Mouse (Mus musculus) small intestine, adult 2 months (tissue): Measurements from ENCODE around the gene Dot1l. TPM values are rescaled to one million over a fixed set of nuclear protein-coding genes. Genes with fewer than 3 reads are reported as not detected.

Experiments
- H3K27ac ChIP-seq: fragments of 200-500 bp; 2 replicates; pipeline ENCODE4 v1.5.1; 2012; ENCODE audit warnings: low read depth, low read length, control low read depth, inconsistent platforms; ENCODE audit not compliant: insufficient read depth
- H3K27me3 ChIP-seq: fragments of 200-500 bp; 2 replicates; pipeline ENCODE4 v1.6.1; 2012; ENCODE audit warnings: mild to moderate bottlenecking, moderate library complexity, low read length, inconsistent platforms; ENCODE audit not compliant: control insufficient read depth, insufficient read depth
- H3K36me3 ChIP-seq: fragments of 200-500 bp; 2 replicates; pipeline ENCODE4 v1.6.1; 2012; ENCODE audit warnings: mild to moderate bottlenecking, low read length, control low read depth, inconsistent platforms; ENCODE audit not compliant: control insufficient read depth, insufficient read depth
- H3K4me1 ChIP-seq: fragments of 200-500 bp; 2 replicates; pipeline ENCODE4 v1.6.1; 2012; ENCODE audit warnings: low read length, inconsistent platforms, mixed read lengths; ENCODE audit not compliant: control insufficient read depth, insufficient read depth, insufficient read length
- H3K4me3 ChIP-seq: fragments of 200-500 bp; 2 replicates; pipeline ENCODE4 v1.5.1; 2012; ENCODE audit warnings: low read depth, mild to moderate bottlenecking, control low read depth, inconsistent platforms, low read length, moderate library complexity
- CTCF ChIP-seq: fragments of 200-500 bp; IDR thresholded peaks from 2 replicates; pipeline ENCODE4 v1.5.1; 2012; ENCODE audit warnings: low read depth, mild to moderate bottlenecking, control low read depth, inconsistent platforms, low read length, moderate library complexity, mixed read lengths; ENCODE audit not compliant: insufficient replicate concordance, insufficient read length; ENCODE audit errors: extremely low read depth
- POLR2A ChIP-seq: fragments of 200-500 bp; IDR thresholded peaks from 2 replicates; pipeline ENCODE4 v1.6.1; 2012; ENCODE audit warnings: low read depth, mild to moderate bottlenecking, control low read depth, inconsistent platforms, low read length, moderate library complexity
- WGBS: fragments of 180-500 bp; shearing (Covaris S2); methylation state at CpG from one replicate; pipeline ENCODE4 v1.1.7; 2018; 5-methylcytosine and 5-hydroxymethylcytosine counted together
- polyA plus RNA-seq: library from polyadenylated mRNA; depleted of rRNA; stranded (reverse); fragments of >200 nt; gene quantifications from 2 replicates; pipeline ENCODE4 v1.2.3, GENCODE M21; 2012

The Dot1l gene
- polyA plus RNA-seq, 1 experiment, result 83.7 TPM

DNA sequence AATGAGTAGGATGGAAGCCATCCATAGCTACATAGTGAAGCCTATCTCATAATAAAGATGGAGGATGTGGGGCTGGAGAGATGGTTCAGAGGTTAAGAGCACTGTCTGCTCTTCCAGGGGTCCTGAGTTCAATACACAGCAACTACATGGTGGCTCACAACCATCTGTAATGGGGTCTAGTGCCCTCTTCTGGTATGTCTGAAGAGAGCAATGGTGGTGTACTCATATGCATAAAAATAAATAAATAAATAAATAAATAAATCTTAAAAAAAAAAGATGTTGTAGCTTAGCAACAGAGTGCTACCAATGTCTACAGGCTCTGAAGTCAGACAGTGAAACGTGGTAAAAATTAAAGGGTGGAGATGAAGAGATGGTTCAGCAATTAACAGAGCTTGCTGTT, 16.3 kb upstream of the Dot1l start:
- Histone ChIP-seq H3K4me3 (no peak overlapping the region), H3K4me1 (peaks cover 16% of the 10 kb centered on the region), H3K27me3 (no peaks in the 10 kb centered on the region), H3K27ac (no peak overlapping the region), H3K36me3 (peaks cover 5% of the 10 kb centered on the region; the same call in 1 of the 2 replicates)
- 50% methylated on average over 1 of the region's 1 CpGs for WGBS
- no peak for TF ChIP-seq POLR2A
- TF ChIP-seq CTCF, result no peak

DNA sequence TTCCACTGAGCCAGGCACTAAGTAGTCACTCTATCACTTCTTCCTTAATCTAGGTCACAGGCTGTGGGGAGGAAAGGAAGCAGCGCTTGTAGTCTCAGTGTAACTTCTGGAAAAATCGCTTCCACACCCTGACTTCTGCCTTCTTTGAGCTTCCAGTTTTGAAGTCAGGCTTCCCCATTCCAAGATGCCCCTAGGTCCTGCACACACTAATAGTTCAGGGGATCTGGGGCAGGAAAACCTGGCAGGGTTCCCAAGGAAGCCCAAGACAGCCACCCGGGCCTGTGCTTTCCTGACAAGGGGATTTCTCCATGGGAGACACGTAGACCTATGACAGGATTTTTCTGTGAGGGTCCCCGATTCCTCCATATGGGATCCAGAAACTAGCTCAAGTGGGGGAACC, 13.9 kb upstream of the Dot1l start:
- H3K4me3 ChIP-seq, result peak overlapping the region; percentile 72
- H3K36me3 ChIP-seq, result peaks cover 2% of the 10 kb centered on the region; the same call in 1 of the 2 replicates
- H3K27ac ChIP-seq, result peak overlapping the region; percentile 45
- no peak for TF ChIP-seq CTCF
- H3K4me1 ChIP-seq, result peaks cover 16% of the 10 kb centered on the region
- 4% methylated on average over 5 of the region's 5 CpGs for WGBS
- H3K27me3 ChIP-seq, result no peaks in the 10 kb centered on the region

DNA sequence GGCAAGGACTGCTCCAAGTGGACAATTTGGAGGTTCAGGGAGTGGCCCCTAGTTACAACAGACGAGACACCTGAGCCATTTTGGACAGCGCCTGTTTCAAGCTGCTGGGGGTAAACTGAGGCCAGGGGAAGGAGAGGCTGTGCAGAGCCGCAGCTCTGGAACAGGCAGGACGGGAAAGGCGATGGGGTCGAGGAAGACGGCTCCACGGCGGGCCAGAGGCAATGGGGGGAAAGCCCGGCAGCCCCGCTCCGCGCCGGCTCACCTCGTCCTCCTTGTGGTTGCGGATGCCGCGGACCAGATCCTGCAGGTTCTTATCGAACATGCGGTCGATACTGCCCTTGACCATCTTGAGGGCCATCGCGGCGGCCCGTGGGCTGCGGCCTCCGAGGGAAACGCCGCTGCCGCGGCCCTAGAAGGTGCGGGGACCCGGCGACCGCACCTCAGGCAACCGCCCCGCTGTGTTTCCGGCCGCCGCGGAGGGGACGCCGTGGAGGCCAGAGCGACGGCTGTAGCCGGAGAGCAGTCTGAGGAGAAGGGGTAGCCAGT, 13.3 kb upstream of the Dot1l start:
- Histone ChIP-seq H3K27ac (peak overlapping the region; percentile 45), H3K4me3 (peak overlapping the region; percentile 72), H3K4me1 (peaks cover 16% of the 10 kb centered on the region), H3K27me3 (no peaks in the 10 kb centered on the region), H3K36me3 (peaks cover under 1% of the 10 kb centered on the region; the same call in 1 of the 2 replicates)
- TF ChIP-seq POLR2A (no peak), CTCF (no peak)
- 1% methylated on average over 46 of the region's 46 CpGs for WGBS

DNA sequence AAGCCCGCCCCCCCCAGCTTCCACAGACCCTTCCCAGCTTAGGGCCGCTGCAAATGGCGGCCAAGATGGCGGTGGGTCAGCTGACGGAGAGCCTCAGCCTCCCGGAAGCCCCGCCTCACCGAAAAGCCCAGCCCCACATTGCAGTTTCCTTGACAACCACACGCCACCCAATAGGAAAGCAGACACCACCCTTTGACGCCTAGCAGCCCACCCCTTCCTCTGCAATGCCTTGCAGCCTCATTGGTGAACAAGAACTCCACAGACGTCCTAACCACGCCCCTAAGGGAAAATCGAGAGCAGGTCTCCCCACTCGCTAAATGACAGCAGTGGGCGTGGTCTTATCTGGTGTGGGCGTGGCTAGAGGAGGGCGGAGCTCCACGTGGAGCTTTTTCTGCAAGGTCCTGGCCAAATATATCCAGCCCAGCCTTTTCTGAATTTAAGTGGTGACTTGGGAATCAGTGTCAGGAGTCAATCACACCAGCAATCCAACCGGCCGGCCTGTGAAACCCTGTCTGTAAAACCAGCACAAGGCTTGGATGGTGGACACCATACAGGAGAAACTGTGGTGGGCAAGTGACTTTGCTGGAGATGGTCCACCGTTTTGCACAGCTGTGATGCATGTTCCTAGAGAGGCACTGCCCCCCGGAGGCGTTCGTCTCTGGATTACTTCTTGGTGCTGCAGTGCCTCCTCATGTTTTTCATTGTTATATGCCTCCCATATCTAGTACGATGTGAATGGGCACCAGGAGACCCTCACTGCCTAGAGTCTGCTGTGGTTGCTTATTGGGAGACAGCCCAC, 12.6 kb upstream of the Dot1l start, which contains the start of gene Ap3d1:
TSS of gene Ap3d1 (minus strand) at position 85 of the 799 bp plus-strand sequence.
- TF ChIP-seq CTCF (no peak), POLR2A (no peak; the same call in 1 of the 2 replicates)
- H3K4me1 ChIP-seq, result peaks cover 12% of the 10 kb centered on the region; the same call in 1 of the 2 replicates
- H3K27me3 ChIP-seq, result no peaks in the 10 kb centered on the region
- WGBS, result 2% methylated on average over 25 of the region's 25 CpGs
- peak within 1 kb of the TSS; percentile 45 for H3K27ac ChIP-seq
- H3K4me3 ChIP-seq, result peak within 1 kb of the TSS; percentile 72
- no peaks in the 10 kb centered on the region for H3K36me3 ChIP-seq

DNA sequence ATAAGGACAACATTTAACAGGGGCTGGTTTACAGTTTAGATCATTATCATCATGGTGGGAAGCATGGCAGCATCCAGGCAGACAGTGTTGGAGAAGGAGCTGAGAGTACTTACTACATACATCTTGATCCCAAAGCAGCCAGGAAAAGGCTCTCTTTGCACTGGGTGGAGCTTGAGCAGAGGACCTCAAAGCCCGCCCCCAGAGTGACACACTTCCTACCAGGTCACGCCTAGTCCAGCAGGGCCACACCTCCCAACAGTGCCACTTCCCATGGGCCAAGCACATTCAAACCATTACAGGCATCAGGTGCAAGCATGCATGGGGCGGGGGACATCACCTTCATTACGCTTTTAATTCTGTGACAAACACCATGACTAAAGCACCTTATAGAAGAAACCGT, 10.7 kb upstream of the Dot1l start:
- no peaks in the 10 kb centered on the region for H3K27me3 ChIP-seq
- H3K4me3 ChIP-seq, result no peak overlapping the region
- TF ChIP-seq POLR2A (no peak), CTCF (no peak)
- H3K36me3 ChIP-seq, result no peaks in the 10 kb centered on the region
- H3K4me1 ChIP-seq, result peaks cover 12% of the 10 kb centered on the region; the same call in 1 of the 2 replicates
- WGBS, result 24% methylated on average over 5 of the region's 5 CpGs
- H3K27ac ChIP-seq, result no peak overlapping the region

DNA sequence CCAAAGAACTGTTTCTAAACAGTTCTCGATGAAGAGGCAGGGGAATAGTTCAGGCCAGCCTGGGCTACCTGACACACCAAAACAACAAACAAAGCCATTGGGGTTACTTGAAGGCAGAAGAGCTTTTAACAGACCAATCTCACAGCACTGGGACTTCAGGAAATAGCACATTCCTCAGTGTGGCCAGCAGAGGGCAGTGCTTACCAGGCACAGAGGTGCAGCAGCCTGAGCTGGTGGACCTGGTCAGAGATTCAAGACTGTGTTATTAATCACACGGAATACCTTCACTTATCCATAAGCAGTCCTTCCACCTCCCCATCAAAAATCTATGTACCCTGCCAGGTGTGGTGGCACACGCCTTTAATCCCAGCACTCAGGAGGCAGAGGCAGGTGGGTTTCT, 7.6 kb upstream of the Dot1l start:
- Histone ChIP-seq H3K4me1 (peaks cover 7% of the 10 kb centered on the region; the same call in 1 of the 2 replicates), H3K27ac (no peak overlapping the region), H3K36me3 (no peaks in the 10 kb centered on the region), H3K27me3 (no peaks in the 10 kb centered on the region), H3K4me3 (no peak overlapping the region)
- 8% methylated on average over 3 of the region's 3 CpGs for WGBS
- TF ChIP-seq POLR2A (no peak), CTCF (peak; percentile 88; the same call in 1 of the 2 replicates)

DNA sequence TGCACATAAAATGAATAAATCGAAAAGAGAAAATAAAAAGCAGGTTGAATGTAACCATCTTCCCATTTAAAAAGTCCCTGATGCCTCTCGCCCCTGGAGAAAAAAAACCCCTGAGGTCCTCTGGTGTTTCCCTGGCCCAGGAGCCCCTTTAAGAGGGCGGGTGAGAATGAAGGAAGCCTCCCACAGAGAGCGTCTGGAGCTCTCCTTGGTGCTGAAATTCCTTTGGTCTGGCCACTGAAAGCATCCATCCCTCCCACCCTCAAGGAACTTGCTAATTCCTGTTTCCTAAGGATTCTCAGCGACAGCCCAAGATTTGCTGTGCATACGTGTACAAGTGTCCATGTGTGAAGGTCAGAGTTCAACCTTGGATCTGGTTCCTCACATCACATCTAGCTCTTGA, 6.4 kb upstream of the Dot1l start:
- Histone ChIP-seq H3K4me3 (no peak overlapping the region), H3K27ac (no peak overlapping the region), H3K27me3 (no peaks in the 10 kb centered on the region), H3K36me3 (no peaks in the 10 kb centered on the region), H3K4me1 (peaks cover 6% of the 10 kb centered on the region; the same call in 1 of the 2 replicates)
- 8% methylated on average over 6 of the region's 6 CpGs for WGBS
- TF ChIP-seq POLR2A (no peak), CTCF (no peak)
